Mouse (Mus musculus): Measurements from ENCODE around the gene Tut4.

Tut4 gene

GRCm38 (mm10) chr4:108459231-108460155 is at the start of gene Tut4:
Gene Tut4 (plus strand): TSS chr4:108459426.
- DNase-seq (ENCODE audit: low spot score in 2 of 2), result peak; percentile 61 to 75

GRCm38 (mm10) chr4:108424587-108424986 is 34.6 kb upstream of the Tut4 start:
- DNase-seq (ENCODE audit: low spot score in 2 of 2), result no peak

GRCm38 (mm10) chr4:108427719-108428340 is 31.4 kb upstream of the Tut4 start:
- DNase-seq (ENCODE audit: low spot score in 2 of 2), result no peak

- no peak for DNase-seq (ENCODE audit: low spot score in 2 of 2)
These were observed 30.9 kb upstream of the Tut4 start for GRCm38 (mm10) chr4:108428341-108428721.

- no peak for DNase-seq (ENCODE audit: low spot score in 2 of 2)
These were observed 28.3 kb upstream of the Tut4 start for GRCm38 (mm10) chr4:108430656-108431560.

GRCm38 (mm10) chr4:108431561-108431936 is 27.7 kb upstream of the Tut4 start:
- DNase-seq (ENCODE audit: low spot score in 2 of 2), result no peak

DNA sequence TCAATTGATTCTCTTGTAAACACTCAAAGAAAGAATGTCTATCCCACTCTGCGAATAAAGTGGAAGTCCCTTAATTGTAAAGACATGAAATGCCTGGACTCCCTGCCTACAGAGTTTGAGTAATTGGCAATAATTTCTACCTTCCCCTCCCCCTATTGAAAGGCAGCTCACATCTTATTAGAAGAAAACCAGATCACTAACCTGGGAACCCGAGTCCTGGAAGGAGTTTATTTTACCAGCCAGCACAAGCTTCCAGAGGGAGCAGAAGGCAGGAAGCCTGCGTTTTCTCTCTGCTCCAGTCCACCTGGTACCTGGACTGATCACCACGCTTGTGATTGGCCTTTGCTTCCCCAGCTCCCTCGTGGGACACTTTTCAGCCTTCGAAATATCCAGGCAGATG is 25.9 kb upstream of the Tut4 start:
- no peak for DNase-seq (ENCODE audit: low spot score in 2 of 2)

GRCm38 (mm10) chr4:108434221-108434620 is 25.0 kb upstream of the Tut4 start:
- no peak for DNase-seq (ENCODE audit: low spot score in 2 of 2)

- DNase-seq (ENCODE audit: low spot score in 2 of 2), result no peak
These were observed 24.4 kb upstream of the Tut4 start for GRCm38 (mm10) chr4:108434781-108435180.

GRCm38 (mm10) chr4:108435646-108436045 is 23.6 kb upstream of the Tut4 start:
- no peak for DNase-seq (ENCODE audit: low spot score in 2 of 2)

- no peak for DNase-seq (ENCODE audit: low spot score in 2 of 2)
These were observed 23.0 kb upstream of the Tut4 start for GRCm38 (mm10) chr4:108436225-108436624.

DNA sequence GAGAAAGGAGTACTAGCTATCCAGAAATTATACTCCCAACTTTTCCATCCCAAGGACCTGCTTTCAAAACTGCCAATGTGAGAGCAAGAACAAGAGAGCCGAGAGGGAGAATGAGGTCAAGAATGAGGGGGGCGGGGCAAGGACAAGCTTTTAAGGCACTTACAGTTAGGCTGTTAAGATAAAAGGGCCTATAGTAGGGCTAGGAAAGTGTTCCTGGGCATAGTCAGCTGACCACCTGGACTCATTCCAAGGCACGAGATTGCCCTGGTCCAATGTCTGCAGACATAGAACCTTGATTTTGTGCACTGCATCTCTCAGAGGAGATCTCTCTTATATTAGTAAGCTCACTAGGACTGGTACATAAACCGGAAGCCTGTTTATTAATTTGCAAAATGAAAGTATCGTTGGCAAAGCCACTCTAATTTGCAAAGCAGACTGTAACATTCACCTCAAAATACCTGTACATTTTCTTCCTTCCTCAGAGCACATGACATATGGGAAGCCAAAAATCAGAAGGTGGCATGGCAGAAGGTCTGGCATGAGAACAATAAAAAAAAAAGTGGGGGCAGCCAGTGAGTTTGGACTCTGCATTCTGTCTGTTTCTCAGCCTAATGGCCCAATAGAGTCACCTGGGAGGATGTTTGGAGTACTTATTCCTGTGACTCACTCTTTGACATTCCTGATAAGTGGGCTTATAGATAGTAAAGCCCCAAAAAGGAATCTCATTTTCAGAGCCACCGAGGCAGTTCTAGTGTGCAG is 21.0 kb upstream of the Tut4 start:
- DNase-seq (ENCODE audit: low spot score in 2 of 2), result no peak

DNA sequence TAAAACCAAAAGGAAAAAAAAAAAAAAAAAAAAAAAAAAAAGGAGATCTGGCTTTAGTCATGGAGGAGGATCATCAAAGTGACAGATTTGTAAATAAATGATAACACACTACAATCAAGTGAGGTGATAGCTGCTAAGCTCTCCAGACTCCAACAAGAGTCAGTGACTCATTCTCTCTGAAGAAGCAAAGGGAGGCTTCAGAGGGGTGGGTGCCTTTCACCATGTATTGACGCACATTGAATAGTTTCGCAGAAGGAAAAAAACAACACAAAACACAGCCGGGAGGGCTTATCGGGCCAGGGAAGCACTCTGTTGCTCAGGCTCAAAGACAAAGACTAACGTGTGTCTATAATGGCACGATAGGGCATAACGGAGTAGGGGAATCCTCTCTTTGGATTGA is 11.1 kb upstream of the Tut4 start:
- DNase-seq (ENCODE audit: low spot score in 2 of 2), result no peak

DNA sequence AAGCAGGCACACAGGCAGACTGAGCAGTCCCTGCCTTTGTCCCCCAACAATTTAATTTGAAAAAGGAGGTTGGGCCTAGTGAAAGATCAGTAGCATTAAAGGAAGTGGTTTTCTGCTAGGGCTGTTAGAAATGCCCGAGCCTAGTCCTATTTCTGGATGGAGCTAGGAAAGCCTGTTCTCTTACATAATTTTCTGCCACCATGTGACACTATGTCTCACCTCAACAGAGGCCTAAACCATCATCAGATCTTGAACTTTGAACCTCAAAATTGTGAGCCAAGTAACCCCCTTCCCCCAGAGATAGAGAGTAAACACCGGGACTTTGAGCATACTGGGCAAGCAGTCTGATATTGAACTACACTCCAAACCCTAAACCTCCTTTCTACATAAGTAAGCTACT is 3.2 kb upstream of the Tut4 start:
- no peak for DNase-seq (ENCODE audit: low spot score in 2 of 2)

- DNase-seq (ENCODE audit: low spot score in 2 of 2), result no peak
These were observed 955 bp upstream of the Tut4 start for GRCm38 (mm10) chr4:108458201-108458741.

DNA sequence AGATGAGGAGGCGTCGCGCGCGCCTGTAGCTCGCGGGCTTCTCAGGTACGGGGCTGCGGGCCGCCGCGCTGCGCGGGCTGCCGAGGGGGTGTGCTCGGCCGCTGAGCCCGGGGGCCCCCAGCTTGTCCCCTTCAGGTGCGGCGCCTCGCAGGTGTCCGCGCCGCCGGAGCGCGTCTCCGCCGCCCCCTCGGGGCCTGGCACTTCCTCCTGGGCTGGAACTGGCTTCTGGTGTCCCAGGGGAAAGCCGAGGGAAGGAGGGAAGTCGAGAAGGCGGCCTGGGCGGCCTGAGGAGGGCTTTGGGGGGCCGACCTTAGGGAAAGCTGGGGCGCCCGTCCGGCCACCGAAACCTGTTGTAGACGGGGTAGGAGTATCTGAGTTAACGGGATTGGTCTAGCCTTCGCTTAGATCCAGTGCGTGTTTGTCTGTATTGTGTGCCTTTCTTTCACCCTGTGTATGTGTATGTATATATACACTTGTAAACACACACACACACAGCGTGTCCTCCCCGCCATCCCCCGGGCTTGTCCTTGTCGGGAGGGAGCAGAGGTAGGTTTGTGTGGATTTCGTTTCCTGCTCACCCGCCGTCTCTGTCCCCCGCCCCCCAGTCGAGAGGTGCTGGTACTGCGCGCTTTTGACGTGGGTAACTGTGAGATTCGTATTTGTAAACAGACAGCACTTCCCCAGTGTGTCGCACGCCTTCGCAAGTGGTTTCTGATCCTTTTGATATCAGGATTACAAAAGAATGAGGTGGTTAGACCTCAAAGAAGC is 1.1 kb downstream of the Tut4 start:
- DNase-seq (ENCODE audit: low spot score in 2 of 2), result peak; percentile 18 to 50

GRCm38 (mm10) chr4:108461262-108461903 is 2.2 kb downstream of the Tut4 start:
- no peak for DNase-seq (ENCODE audit: low spot score in 2 of 2)

DNA sequence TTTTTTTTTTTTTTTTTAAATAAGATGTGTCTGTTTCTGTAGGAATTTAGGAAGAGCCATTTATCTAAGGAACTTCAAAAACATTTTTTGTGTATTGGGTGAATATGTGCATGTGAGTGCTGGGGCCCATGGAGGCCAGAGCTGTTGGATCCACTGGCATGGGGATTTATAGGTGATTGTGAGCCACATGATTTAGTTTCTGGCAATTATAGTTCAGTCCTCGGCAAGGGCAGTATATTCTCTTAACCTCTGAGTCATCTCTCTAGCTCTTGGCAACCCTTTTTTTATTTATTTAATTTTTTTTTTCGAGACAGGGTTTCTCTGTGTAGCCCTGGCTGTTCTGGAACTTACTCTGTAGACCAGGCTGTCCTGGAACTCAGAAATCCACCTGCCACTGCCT is 14.4 kb downstream of the Tut4 start:
- no peak for DNase-seq (ENCODE audit: low spot score in 2 of 2)

GRCm38 (mm10) chr4:108482776-108483175 is 23.6 kb downstream of the Tut4 start:
- no peak for DNase-seq (ENCODE audit: low spot score in 2 of 2)

DNA sequence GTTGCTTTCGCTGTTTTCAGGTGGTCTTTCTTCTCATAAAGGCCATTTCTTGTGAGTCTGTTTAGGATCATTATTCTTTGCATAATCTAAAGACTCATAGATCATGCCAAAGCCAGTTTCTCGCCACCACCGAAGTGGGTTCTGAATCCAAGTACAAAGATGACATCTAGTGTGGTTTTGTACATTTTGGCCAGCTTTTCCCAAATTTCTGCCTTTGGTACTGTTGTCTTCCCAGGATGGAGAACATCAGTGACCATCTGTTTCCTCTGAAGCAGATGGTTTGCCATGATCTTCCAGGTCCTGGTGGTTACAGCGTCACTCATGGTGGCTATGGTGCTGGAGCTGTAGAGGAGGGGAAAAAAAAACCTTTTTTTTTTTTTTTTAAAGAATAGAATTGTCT is 25.0 kb downstream of the Tut4 start:
- DNase-seq (ENCODE audit: low spot score in 2 of 2), result no peak

All from urinary bladder, adult 18-20 months (tissue).